Mouse (Mus musculus) T-helper 2 cell (primary cell): ENCODE measurements at regions not wholly inside any gene's neighbourhood (a gene's known extent, or its start where the extent isn't known, plus 50 kb on each side); places are given as distances from the start of the nearest gene placed in this dataset.

Experiments used
- in situ Hi-C: fragments of 300-600 bp; cut with MboI, MseI; formaldehyde crosslinking; loops from one replicate; pipeline ENCODE4 v1.15.1; 2025; ENCODE audit warnings: high pct_unique_total_duplicates

GRCm38 (mm10) chr1:66099562-66100444, 75.3 kb upstream of the Map2 start:
- in situ Hi-C loops, result no loop called here

GRCm38 (mm10) chr1:66101419-66101818, 73.7 kb upstream of the Map2 start:
- in situ Hi-C loops, result no loop called here

- in situ Hi-C loops, result no loop called here
These were observed 70.6 kb upstream of the Map2 start for GRCm38 (mm10) chr1:66104493-66104892.

DNA sequence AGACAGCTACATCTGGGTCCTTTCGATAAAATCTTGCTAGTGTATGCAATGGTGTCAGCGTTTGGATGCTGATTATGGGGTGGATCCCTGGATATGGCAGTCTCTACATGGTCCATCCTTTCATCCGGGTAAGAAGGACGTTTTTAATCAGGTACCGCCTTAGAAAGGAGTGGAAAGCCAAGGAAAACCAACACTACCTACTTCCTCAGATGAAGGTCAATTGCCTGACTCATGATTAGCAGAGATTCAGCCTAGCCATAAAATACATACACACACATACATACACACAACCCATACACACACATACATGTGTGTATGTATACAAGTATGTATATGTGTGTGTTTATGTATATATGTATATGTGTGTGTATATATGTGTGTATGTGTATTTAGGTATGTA, 69.9 kb upstream of the Map2 start:
- in situ Hi-C loops, result no loop called here

GRCm38 (mm10) chr1:66108051-66108450, 67.0 kb upstream of the Map2 start:
- in situ Hi-C loops, result no loop called here

GRCm38 (mm10) chr1:66113916-66114315, 61.2 kb upstream of the Map2 start:
- in situ Hi-C loops, result loop anchor here (10.0 kb wide), 1 partner anchor 721 kb away; no protein-coding TSS in a partner anchor

GRCm38 (mm10) chr1:66115330-66115729, 59.7 kb upstream of the Map2 start:
- in situ Hi-C loops, result loop anchor here (10.0 kb wide), 1 partner anchor 719 kb away; no protein-coding TSS in a partner anchor
